Mouse (Mus musculus) embryo, embryonic 10 days (tissue): Measurements from ENCODE around the gene Zc2hc1c.

Experiments
- DNase-seq: peaks from one replicate; pipeline ENCODE4 v3.0.0-alpha.2; 2015; ENCODE audit warnings: low spot score

Gene Zc2hc1c

DNA sequence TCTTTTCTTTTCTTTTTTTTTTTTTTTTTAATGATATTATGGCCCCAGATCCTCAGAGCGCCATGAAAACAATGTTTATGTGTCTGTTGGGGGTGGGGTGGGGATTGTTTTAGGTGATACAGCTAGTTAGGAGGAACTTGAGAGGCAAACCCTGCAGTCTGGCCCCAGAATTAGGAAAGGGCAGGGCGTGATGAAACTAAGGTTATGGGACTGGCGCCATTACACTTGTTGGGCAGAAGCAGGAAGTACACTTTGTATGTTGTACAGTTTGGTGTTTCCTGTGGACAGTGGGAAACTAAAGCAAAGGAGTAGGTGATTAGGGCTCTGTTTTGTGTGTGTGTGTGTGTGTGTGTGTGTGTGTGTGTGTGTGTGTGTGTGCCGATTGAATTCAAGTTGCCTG lies 51.6 kb downstream of the Zc2hc1c start:
- DNase-seq = peak; percentile 27

DNA sequence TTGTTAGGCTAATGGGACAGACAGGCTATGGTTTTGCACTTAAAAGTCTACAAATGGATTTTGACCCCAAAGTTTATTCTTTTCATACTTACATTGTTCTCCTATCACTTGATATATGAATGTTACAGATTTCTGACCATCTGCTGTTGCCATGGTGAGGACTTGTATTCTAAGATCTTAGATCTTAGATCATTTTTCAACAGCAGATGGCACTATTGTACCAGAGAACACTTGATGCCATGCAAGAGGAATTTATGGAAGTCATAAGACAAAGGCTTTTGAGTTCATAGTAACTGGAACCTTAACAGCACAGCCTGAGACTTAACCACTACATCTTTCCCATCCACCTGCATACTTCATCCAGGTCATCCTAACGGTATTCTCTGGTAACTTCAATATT lies 52.7 kb downstream of the Zc2hc1c start:
- DNase-seq = peak; percentile 83

DNA sequence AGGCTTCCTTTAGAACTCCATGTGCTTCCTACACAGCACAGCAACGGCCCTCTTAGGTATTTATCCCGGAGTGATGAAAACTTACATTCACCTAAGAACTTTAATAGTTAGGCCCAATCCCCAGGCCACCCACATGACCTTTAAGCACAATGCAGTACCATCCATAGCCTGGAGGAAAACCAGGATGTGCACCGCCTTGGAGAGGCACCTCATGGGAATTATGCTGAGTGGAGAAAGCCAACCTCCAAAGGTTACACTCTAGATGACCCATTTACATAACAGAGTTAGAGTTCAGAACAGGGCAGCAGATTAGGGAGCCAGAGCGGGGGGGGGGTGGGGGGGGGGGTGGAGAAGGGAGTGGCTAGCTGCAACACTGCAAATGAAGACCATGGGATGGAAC lies 53.9 kb downstream of the Zc2hc1c start:
- DNase-seq = no peak

DNA sequence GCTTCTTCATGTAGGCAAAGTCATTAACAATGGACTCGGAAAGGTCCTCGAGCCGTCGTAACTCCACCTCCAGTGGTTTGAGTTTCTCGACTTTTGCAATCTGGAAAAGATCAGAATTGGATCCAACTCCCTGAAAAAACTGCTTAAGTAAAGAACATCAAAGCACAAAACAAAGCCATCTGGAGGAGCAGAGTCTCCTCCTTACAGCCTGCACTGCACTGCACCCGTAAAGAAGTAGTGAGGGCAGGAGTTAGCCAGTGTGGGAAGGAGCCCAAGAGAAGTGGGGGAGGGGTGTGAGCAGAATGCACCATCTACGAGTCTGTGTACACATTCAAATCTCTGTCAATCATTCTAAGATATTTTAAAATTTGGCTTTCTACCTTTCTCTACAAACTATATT lies 55.9 kb downstream of the Zc2hc1c start:
- no peak for DNase-seq

DNA sequence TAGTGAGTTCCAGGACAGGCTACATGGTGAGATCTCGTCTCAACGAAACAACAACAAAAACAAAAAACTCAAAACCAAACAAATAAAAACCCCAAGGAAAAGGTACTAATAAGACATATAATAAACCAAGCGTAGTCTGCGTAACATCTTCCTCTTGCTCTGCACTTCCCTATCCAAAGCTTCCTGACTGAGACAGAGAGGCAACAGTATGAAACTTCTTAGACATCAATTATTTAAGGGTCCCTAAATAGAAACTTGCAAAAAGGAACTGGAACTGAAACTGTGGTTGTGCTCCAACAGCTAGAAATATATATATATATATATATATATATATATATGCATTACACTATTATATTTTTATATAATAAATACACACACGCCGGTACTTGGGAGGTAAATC lies 57.2 kb downstream of the Zc2hc1c start:
- no peak for DNase-seq

DNA sequence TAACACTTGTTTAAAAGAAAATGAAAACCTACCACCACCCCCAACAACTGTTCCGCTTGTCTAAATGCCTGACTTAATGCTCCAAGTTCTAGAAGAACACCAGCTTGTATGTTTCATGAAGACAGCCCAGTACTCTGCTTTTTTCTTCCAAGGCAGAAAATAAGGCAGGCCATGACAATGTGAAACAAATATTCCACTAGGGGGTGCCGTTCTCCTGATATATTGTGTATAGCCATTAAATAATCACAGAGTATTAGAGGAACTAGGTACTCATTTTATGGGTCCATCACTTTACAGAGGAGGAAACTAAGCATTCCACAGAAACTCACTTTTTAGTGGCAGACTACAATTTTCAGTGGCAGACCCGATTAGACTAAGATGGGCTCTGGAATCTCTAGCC lies 58.0 kb downstream of the Zc2hc1c start:
- peak; percentile 75 for DNase-seq

DNA sequence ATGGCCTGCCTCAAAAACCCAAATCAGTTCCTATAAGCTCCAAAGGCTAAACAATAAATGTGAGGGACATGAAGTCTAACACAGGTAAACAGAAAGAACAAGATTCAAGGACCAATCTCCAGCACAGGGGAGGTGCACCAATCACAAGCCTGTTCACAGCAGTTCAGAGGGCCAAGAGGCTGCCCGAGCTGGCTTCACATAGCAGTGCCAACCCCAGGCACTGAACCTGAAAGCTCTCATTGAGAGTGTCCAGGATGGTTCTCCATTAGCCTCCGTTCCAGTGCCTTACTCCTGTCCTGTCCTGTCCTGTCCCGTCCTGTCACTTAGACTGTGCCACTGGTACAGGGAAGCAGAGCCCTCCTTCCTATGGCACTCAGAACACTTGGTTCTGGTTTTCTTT lies 58.8 kb downstream of the Zc2hc1c start:
- no peak for DNase-seq

DNA sequence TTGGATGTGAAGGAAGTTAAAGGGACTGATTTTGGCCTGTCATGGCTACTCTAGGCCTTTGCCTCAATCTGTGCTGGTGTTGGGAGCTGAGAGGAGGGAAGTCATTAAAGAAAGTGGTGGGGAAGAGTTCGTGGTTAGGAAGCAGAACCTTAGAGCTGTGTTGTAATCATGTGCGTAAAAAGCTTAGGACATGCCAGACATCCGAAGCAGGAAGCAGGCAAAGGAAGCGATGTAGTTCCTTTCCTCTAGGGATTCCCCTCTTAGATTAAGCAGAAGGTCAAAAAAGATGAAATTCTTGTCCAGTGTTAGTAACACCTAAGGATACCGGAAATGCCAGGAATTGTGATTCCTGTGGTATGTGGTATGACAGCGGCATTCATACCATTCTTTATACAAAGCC lies 59.9 kb downstream of the Zc2hc1c start:
- DNase-seq = peak; percentile 20
